In the genomic region with DNA sequence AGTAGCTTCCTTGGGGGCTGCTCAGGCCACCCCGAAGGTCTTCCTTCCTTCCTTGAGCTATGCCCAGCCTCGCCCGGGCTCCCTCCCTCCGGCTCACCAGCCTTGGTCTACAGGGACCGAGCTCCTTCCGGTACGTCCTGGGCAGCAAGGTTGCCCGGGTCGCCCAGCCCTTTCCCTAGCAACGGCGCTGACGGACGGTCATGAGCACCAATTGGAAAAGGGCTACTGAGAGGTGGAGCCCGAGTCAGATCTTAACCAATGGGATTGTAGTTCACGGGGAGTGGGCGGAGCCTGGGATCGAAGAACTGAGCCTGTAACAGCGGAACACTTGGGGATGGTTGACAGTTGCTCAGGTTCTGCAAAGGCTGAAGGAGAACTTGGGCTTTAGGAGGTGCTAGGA, we compare ENCODE assay signal across 8 mouse cellular contexts. TPM values are rescaled to one million over a fixed set of nuclear protein-coding genes. Genes with fewer than 3 reads are reported as not detected.
DNase-seq lines count a peak whose midpoint lies in the region; ATAC-seq lines count a peak whose summit lies in the region.

A gene (minus strand): TSS at position 154 of the 400 bp plus-strand sequence.

- no peaks in the 10 kb centered on the region; the same call in 1 of the 2 replicates for H3K36me3 ChIP-seq in heart, embryonic 13.5 days
- no peaks in the 10 kb centered on the region for H3K36me3 ChIP-seq in liver, embryonic 12.5 days
- no peaks in the 10 kb centered on the region for H3K36me3 ChIP-seq in stomach, embryonic 15.5 days

- H3K9ac ChIP-seq in heart, embryonic 13.5 days: peak within 1 kb of the TSS; percentile 89
- H3K9ac ChIP-seq in liver, embryonic 12.5 days: peak within 1 kb of the TSS; percentile 81
- peak within 1 kb of the TSS; percentile 51 for H3K9ac ChIP-seq in stomach, embryonic 15.5 days

- peak; percentile 94 for ATAC-seq in heart, embryonic 13.5 days (ENCODE audit: extremely low read depth, insufficient number of reproducible peaks, low FRiP score, low TSS enrichment)
- ATAC-seq in liver, embryonic 12.5 days: peak; percentile 98
- peak; percentile 97 for ATAC-seq in stomach, embryonic 15.5 days (ENCODE audit: insufficient read depth, low FRiP score, low read depth)

- H3K27ac ChIP-seq in brown adipose tissue, adult 24 weeks (replicated peaks; ENCODE audit: low read depth, low read length): peak within 1 kb of the TSS; percentile 79
- H3K27ac ChIP-seq in heart, embryonic 13.5 days (replicated peaks): peak within 1 kb of the TSS; percentile 84
- peak within 1 kb of the TSS; percentile 71 for H3K27ac ChIP-seq in liver, embryonic 12.5 days
- H3K27ac ChIP-seq in stomach, embryonic 15.5 days: peak within 1 kb of the TSS; percentile 73

- H3K4me3 ChIP-seq in brown adipose tissue, adult 24 weeks (ENCODE audit: insufficient read depth, low read depth, low read length): peak within 1 kb of the TSS; percentile 72
- H3K4me3 ChIP-seq in heart, embryonic 13.5 days: peak within 1 kb of the TSS; percentile 68
- peak within 1 kb of the TSS; percentile 70 for H3K4me3 ChIP-seq in liver, embryonic 12.5 days
- peak within 1 kb of the TSS; percentile 65 for H3K4me3 ChIP-seq in stomach, embryonic 15.5 days (replicated peaks)

- H3K9me3 ChIP-seq in heart, embryonic 13.5 days: no peaks in the 10 kb centered on the region
- no peaks in the 10 kb centered on the region for H3K9me3 ChIP-seq in liver, embryonic 12.5 days (replicated peaks)
- H3K9me3 ChIP-seq in stomach, embryonic 15.5 days: no peaks in the 10 kb centered on the region

- H3K4me1 ChIP-seq in brown adipose tissue, adult 24 weeks (ENCODE audit: control insufficient read depth, insufficient read depth, insufficient read length, low read length): 0 out of 2 replicates have a peak, but pooled peaks cover 3% of the 10 kb centered on the region
- H3K4me1 ChIP-seq in heart, embryonic 13.5 days: peaks cover 21% of the 10 kb centered on the region
- H3K4me1 ChIP-seq in liver, embryonic 12.5 days: peaks cover 25% of the 10 kb centered on the region
- H3K4me1 ChIP-seq in stomach, embryonic 15.5 days: peaks cover 24% of the 10 kb centered on the region

- peaks cover 7% of the 10 kb centered on the region for H3K27me3 ChIP-seq in heart, embryonic 13.5 days (replicated peaks)
- no peaks in the 10 kb centered on the region; the same call in 1 of the 2 replicates for H3K27me3 ChIP-seq in liver, embryonic 12.5 days (replicated peaks)
- H3K27me3 ChIP-seq in stomach, embryonic 15.5 days (replicated peaks): no peaks in the 10 kb centered on the region

- peak; percentile 98 for DNase-seq in CD4-positive, CD25-positive, alpha-beta regulatory T cell, adult 2 months (ENCODE audit: low read depth, low spot score)
- DNase-seq in fat pad, adult 2 months (ENCODE audit: extremely low read depth, low read depth, low spot score): peak; percentile 89
- peak; percentile 100 for DNase-seq in kidney, postnatal 10 days
- peak; percentile 98 to 99 for DNase-seq in natural killer cell, adult 2 months (ENCODE audit: low spot score in 2 of 2)

- peak within 1 kb of the TSS; percentile 96 for H3K4me2 ChIP-seq in heart, embryonic 13.5 days
- peak within 1 kb of the TSS; percentile 94 for H3K4me2 ChIP-seq in liver, embryonic 12.5 days
- peak within 1 kb of the TSS; percentile 84 for H3K4me2 ChIP-seq in stomach, embryonic 15.5 days

- WGBS in heart, embryonic 13.5 days: under 1% methylated on average over 18 of the region's 18 CpGs
- under 1% methylated on average over 18 of the region's 18 CpGs for WGBS in liver, embryonic 12.5 days (ENCODE audit: insufficient replicate concordance)
- WGBS in stomach, embryonic 15.5 days: under 1% methylated on average over 18 of the region's 18 CpGs

RNA-seq across cellular contexts. Expression of the gene that starts here (rescaled TPM):
- polyA plus RNA-seq in brown adipose tissue, adult 24 weeks (2012; ENCODE audit: insufficient read depth, insufficient read length, missing spikeins): 1.7 and 3.4 TPM in 2 replicates
- 14.3 and 14.6 TPM in 2 replicates for polyA plus RNA-seq in heart, embryonic 13.5 days (2015; fragmentation: Nextera tagmentation; extraction: Ambion mirVana)
- 6.1 and 6.7 TPM in 2 replicates for polyA plus RNA-seq in liver, embryonic 12.5 days (2016; fragmentation: Nextera tagmentation; extraction: Ambion mirVana)
- polyA plus RNA-seq in stomach, embryonic 15.5 days (2015; fragmentation: Nextera tagmentation; extraction: Ambion mirVana): 12.9 and 13.8 TPM in 2 replicates

Comparison
In these comparisons a context has a peak if more than half of its experiments do, and no peak if none do; other contexts are left out.
1. Peak in every context shown above with its lines: DNase-seq, ATAC-seq, H3K4me3 ChIP-seq and H3K27ac ChIP-seq.